Mouse (Mus musculus) erythroblast, embryonic 14.5 days (primary cell): Measurements from ENCODE around the gene Chic2.

ENCODE experiments used
- GATA1 ChIP-seq: IDR thresholded peaks from 2 replicates; pipeline ENCODE4 v1.6.1; 2012; ENCODE audit warnings: low read length, inconsistent platforms, mixed read lengths
- TAL1 ChIP-seq: IDR thresholded peaks from 3 replicates; pipeline ENCODE4 v1.6.1; 2012; ENCODE audit warnings: low read length, inconsistent platforms, mixed read lengths

- TF ChIP-seq GATA1, result no peak
- no peak for TF ChIP-seq TAL1
Observed at GRCm38 (mm10) chr5:75075383-75075941, 30.9 kb upstream of the Chic2 start, which contains the start of gene Gsx2.
